Mouse (Mus musculus) CD4-positive, CD25-positive, alpha-beta regulatory T cell, adult 9 weeks (primary cell): ENCODE measurements around the gene Ngrn. TPM values are rescaled to one million over a fixed set of nuclear protein-coding genes. Genes with fewer than 3 reads are reported as not detected.

ENCODE experiments used
- polyA plus RNA-seq: library from polyadenylated mRNA; unstranded; fragments of 100-300 nt; shearing (Covaris generic); gene quantifications from one replicate; pipeline ENCODE4 v1.2.1, GENCODE M21; 2017

Ngrn gene
- polyA plus RNA-seq = 63.3 TPM

GRCm38 (mm10) chr7:80260625-80261371, at the start of gene Ngrn:
Ngrn (plus strand) TSS chr7:80261215.

DNA sequence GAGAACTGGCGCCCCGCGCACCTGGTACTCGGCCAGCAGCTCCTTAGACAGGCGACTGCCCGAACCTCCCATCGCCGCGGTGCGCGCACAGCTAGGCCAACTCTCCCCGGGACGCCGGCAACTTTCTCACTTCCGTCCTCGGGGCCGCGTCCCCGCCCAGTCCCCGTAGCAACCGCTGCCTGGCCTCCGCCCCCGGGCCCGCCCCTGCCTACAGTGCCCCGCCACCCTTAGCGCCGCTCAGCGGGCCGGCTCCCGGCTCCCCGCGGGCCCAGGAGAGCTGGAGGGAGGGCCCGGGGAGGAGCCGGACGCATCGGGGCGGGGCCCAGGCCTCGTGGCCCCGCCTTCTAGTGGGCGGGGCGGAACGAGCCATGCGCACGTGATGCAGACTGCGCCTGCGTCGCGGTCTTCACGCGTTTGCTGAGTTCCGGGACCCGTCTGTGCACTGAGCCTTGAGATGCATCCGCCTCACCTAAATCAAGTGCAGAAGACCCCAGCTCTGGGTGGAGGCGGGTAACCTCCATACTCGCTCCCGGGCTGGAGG, 28.5 kb upstream of the Ngrn start, which contains the start of the genes Cib1 and Gdpgp1:
Gene Cib1, minus strand, starts transcription at position 325 of the 541 bp plus-strand sequence.
Gene Gdpgp1, plus strand, starts transcription at position 377 of the 541 bp plus-strand sequence.

GRCm38 (mm10) chr7:80246148-80246721, 14.8 kb upstream of the Ngrn start, which contains the start of gene Ttll13:
Ttll13 (plus strand) TSS chr7:80246376.

DNA sequence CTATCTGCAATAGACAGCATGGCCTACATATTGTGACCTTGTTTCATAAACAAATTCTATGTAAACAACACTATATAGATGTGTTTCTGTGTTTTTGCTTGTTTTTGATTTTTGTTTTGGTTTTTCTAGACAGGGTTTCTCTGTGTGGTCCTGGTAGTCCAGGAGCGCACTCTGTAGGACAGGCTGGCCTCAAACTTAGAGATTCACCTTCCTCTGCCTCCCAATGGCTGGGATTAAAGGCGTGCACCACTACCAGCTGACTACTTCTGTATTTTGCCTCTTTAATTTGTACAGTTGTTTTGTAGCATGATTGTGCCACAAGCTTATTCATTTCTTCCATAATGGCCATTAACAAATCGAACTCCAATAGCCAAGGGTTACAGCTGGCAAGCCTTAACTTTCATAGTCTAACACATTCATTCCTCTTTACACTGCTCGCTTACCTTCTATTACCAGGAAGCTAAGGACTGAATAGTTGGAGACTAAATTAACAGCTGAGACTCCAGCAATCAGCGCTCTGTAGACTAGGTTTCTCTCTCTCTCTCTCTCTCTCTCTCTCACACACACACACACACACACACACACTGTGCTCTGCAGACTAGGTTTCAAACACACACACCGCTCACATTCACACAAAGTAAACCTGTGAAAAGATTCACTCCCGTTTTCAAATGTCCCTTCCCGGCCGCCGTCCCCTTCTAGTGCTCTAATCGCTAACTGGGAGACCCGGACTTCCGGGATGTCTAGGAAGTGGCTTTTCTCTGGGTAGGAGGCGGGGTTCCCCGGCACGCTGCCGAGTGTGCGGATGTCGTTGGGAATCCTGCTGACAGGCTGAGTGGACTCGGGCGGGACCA, 8.1 kb downstream of the Ngrn start, which contains the start of gene Vps33b:
Gene Vps33b, plus strand, starts transcription at position 753 of the 854 bp plus-strand sequence.

DNA sequence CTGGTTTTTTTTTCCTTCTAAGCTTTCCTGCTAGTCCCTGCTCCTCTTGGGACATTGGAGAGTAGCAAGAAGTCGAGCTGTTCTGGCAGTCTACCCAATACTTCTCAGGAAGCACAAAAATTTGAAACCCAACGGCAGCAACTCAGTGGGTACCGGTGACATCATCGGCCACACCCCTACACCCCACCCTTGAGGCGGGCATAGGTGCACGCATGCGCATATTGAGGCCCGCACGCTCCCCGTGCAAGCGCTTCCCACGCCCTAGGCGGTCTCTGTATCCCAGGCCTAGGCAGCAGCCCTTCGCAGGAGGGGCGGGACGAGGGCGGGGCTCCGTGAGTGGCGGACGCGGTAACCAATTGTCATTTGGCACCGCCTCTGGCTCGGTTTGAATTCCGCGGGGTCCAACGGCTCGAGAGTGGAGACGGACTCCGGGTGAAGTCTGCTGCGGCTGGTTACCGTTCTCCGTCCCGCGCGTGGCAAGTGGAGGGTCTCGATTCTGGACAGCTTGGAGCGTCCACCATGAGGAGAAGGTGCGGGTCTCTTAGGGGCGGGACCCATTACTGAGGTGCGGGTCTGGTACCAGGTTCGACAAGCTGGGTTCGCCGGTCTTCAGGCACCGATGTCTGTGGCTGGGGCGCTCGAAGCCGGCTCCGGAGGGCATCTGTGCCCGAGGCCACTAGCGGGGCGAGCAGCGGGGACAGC, 33.2 kb downstream of the Ngrn start, which contains the start of gene Prc1:
Gene Prc1, plus strand, starts transcription at position 389 of the 702 bp plus-strand sequence.

Other genes with a start within 250 kb of the Ngrn start
- gene Zfp710, start 236.4 kb upstream of the Ngrn start, polyA plus RNA-seq = 3.2 TPM
- gene Idh2, start 145.8 kb upstream of the Ngrn start, polyA plus RNA-seq = 34.3 TPM
- gene Sema4b, start 74.4 kb upstream of the Ngrn start, polyA plus RNA-seq = 6.1 TPM
- 187 TPM for gene Cib1, start 28.4 kb upstream of the Ngrn start, polyA plus RNA-seq
- gene Gdpgp1, start 28.4 kb upstream of the Ngrn start, polyA plus RNA-seq = 13.9 TPM
- 0.46 TPM for gene Ttll13, start 14.8 kb upstream of the Ngrn start, polyA plus RNA-seq
- 54.3 TPM for gene Vps33b, start 8.4 kb downstream of the Ngrn start, polyA plus RNA-seq
- gene Prc1, start 33.2 kb downstream of the Ngrn start, polyA plus RNA-seq = 11.8 TPM
- 32.3 TPM for gene Rccd1, start 63.2 kb downstream of the Ngrn start, polyA plus RNA-seq
- 93.4 TPM for gene Unc45a, start 79.8 kb downstream of the Ngrn start, polyA plus RNA-seq
- 13.1 TPM for gene Hddc3, start 81.9 kb downstream of the Ngrn start, polyA plus RNA-seq
- gene Man2a2, start 110.2 kb downstream of the Ngrn start, polyA plus RNA-seq = 12.3 TPM
- 2.1 TPM for gene Fes, start 126.7 kb downstream of the Ngrn start, polyA plus RNA-seq
- gene Furin, start 144.2 kb downstream of the Ngrn start, polyA plus RNA-seq = 3.7 TPM